Mouse (Mus musculus): ENCODE results near the gene F830045P16Rik.

GRCm38 (mm10) chr2:129536377-129536776, at the start of gene F830045P16Rik:
- no peak for TF ChIP-seq CTCF (IDR thresholded peaks at IDR 0.05; ENCODE audit: borderline replicate concordance, extremely low read depth, insufficient read depth, insufficient read length)
- no peak for TF ChIP-seq POLR2A (IDR thresholded peaks at IDR 0.05; ENCODE audit: borderline replicate concordance, extremely low read depth, insufficient read depth, insufficient read length, poor library complexity, severe bottlenecking)
